Mouse (Mus musculus): ENCODE results near the gene Gal. TPM values are rescaled to one million over a fixed set of nuclear protein-coding genes. Genes with fewer than 3 reads are reported as not detected.

The Gal gene
- polyA plus RNA-seq, 1 experiment = 6.2 TPM

DNA sequence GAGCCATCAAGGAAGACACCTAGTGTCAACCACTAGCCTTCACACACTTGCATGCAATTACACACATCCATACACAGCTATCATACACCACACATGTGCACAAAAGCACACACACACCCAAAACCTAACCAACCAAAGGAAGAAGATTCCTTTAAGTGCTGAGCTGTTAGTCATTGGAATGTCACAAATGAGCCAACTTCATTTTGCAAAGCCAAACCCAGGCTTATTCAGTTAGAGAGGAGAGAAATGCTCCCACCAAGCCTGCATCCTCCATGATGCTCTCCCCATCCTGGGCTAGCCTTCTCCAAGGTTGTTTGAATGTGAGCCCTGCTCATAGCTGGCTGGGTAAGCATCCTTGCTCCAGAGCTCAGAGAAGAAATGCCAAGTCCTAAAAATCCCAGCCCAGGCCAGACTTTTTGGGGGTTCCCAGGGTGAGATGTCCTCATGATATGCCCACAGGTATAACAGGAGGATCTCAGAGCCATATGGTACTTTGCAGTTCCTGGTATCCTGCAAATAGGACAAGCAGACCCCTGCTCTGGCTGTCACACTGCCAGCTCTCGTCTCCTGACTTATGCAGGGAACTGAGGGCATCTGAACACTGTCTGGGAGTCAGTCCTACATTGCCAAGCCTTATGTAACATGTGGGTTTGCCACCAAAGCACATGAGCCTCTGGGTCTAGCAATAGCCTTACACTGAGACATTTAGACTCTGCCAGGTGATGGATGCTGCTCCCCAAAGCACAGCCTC lies 8.6 kb downstream of the Gal start:
- DNase-seq (ENCODE audit: low read depth) = no peak
- TF ChIP-seq POLR2A (IDR thresholded peaks at IDR 0.05; ENCODE audit: borderline replicate concordance, extremely low read depth, insufficient read depth, insufficient read length, poor library complexity, severe bottlenecking) = no peak
- no peak for TF ChIP-seq CTCF (IDR thresholded peaks at IDR 0.05; ENCODE audit: borderline replicate concordance, extremely low read depth, insufficient read depth, insufficient read length)

DNA sequence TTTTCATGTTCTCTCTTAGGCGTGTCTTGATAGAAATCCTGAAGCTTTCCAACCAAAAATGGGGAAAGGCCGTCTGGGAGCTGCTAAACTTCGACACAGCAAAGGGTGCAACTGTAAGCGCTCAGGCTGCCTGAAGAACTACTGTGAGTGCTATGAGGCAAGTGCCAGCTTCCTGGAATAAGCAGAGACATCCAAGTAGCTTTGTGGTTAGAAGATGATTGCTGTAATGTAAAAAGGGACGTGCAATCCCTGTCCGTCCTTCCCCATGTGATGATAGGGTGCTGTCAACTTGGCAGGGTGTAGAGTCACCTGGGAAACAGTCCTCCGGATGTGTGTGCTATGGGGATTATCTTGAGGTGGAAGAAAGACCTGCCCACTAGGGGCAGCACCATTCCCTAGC lies 10.3 kb downstream of the Gal start:
- TF ChIP-seq POLR2A (IDR thresholded peaks at IDR 0.05; ENCODE audit: borderline replicate concordance, extremely low read depth, insufficient read depth, insufficient read length, poor library complexity, severe bottlenecking) (no peak), CTCF (IDR thresholded peaks at IDR 0.05; ENCODE audit: borderline replicate concordance, extremely low read depth, insufficient read depth, insufficient read length) (no peak)
- no peak for DNase-seq (ENCODE audit: low read depth)

DNA sequence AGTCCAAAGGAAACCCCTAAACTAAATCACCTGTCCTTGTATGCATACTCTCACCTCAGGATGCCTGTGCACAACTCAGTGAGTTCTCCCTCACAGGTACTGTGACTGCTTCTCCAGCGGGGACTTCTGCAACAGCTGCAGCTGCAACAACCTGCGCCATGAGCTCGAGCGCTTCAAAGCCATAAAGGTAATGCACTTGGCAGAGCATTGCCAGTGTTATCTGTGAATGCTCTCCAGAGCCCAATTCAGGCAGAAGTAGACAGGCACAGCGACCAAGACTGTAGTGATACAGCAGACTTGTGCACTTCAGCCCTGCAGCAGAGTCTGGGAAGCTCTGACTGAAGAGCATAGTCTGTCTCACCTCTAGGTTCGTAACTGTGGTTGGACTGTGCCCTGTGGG lies 12.0 kb downstream of the Gal start:
- TF ChIP-seq CTCF (IDR thresholded peaks at IDR 0.05; ENCODE audit: borderline replicate concordance, extremely low read depth, insufficient read depth, insufficient read length) (no peak), POLR2A (IDR thresholded peaks at IDR 0.05; ENCODE audit: borderline replicate concordance, extremely low read depth, insufficient read depth, insufficient read length, poor library complexity, severe bottlenecking) (no peak)
- DNase-seq (ENCODE audit: low read depth) = no peak

DNA sequence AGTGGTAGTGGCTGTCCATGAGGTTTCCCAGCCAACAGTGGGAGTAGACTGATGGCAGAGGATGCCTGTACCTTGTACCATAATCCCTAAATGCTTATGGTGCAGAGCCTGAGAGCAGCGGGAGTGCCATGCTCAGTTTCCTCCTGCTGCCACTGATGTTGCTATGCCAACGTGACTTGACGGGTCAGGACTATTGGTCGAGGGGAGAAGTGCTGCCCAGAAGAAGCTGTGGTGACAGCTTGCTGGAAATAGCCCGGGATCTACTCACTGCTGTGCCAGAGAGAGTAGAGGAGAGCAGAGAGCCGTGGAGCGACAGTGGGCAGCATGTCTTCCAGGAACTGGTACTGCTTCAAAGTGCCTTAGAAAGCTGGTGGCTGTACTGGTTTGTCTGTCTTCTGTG lies 12.4 kb downstream of the Gal start:
- DNase-seq (ENCODE audit: low read depth) = peak; percentile 15
- no peak for TF ChIP-seq CTCF (IDR thresholded peaks at IDR 0.05; ENCODE audit: borderline replicate concordance, extremely low read depth, insufficient read depth, insufficient read length)
- TF ChIP-seq POLR2A (IDR thresholded peaks at IDR 0.05; ENCODE audit: borderline replicate concordance, extremely low read depth, insufficient read depth, insufficient read length, poor library complexity, severe bottlenecking) = no peak

DNA sequence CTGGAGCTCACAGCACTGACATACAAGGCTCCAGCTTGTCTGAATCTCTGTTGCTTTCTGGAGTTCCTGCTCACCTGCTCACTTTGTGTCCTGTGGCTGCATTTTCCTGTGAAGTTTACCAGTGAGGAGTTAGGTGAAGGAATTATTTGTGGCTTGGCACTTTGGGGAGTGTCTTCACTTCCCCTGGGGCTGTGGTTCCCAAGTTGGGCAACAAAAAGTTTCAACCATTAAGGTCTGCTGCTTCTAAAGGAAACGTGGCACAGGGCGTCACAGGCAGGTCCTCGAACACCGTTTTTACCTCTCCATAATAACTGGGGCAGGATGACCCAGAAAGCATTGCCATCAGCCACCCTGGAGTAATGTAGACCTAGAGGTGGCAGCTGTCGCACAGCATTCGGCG lies 12.8 kb downstream of the Gal start:
- no peak for TF ChIP-seq POLR2A (IDR thresholded peaks at IDR 0.05; ENCODE audit: borderline replicate concordance, extremely low read depth, insufficient read depth, insufficient read length, poor library complexity, severe bottlenecking)
- TF ChIP-seq CTCF (IDR thresholded peaks at IDR 0.05; ENCODE audit: borderline replicate concordance, extremely low read depth, insufficient read depth, insufficient read length) = no peak
- no peak for DNase-seq (ENCODE audit: low read depth)

DNA sequence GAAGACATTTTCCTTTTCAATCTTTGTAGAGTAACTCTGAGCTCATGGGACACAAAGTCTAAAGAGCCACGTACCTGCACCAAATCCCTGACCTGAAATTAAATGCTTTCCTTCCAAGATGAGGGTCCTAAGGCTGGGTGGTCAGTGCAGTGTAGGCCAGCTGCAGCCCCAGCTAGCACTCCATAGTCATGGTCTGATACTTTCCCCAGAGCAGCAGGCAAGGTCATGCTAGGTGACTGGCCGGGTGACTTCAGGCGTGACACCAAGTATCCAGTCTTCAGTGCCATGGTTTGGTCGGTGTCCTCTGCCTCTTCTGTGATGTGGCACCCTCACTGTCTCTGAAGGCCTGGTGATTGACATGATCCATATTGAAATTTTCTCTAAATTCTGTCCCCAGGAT lies 14.3 kb downstream of the Gal start:
- no peak for DNase-seq (ENCODE audit: low read depth)
- TF ChIP-seq POLR2A (IDR thresholded peaks at IDR 0.05; ENCODE audit: borderline replicate concordance, extremely low read depth, insufficient read depth, insufficient read length, poor library complexity, severe bottlenecking) = no peak
- TF ChIP-seq CTCF (IDR thresholded peaks at IDR 0.05; ENCODE audit: borderline replicate concordance, extremely low read depth, insufficient read depth, insufficient read length) = no peak

DNA sequence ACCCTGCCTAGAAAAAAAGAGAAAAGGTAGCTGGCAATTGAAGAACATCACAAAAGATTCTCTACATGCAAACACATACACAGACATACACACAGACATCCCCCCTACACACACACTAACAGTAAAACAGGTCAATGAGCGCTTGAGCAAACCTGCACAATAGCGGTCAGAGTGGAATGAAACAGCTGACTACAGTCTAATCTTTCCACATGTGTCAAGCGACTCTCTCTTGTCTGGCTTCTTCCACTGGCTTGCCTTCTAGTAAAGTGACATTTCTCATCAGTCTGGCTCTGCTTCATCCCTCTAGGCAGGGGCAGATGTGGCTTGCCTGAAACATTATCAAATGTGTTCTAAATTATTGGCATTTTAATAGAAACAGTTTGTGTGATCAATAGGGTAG lies 20.1 kb downstream of the Gal start:
- no peak for DNase-seq (ENCODE audit: low read depth)
- TF ChIP-seq POLR2A (IDR thresholded peaks at IDR 0.05; ENCODE audit: borderline replicate concordance, extremely low read depth, insufficient read depth, insufficient read length, poor library complexity, severe bottlenecking) = no peak
- no peak for TF ChIP-seq CTCF (IDR thresholded peaks at IDR 0.05; ENCODE audit: borderline replicate concordance, extremely low read depth, insufficient read depth, insufficient read length)

DNA sequence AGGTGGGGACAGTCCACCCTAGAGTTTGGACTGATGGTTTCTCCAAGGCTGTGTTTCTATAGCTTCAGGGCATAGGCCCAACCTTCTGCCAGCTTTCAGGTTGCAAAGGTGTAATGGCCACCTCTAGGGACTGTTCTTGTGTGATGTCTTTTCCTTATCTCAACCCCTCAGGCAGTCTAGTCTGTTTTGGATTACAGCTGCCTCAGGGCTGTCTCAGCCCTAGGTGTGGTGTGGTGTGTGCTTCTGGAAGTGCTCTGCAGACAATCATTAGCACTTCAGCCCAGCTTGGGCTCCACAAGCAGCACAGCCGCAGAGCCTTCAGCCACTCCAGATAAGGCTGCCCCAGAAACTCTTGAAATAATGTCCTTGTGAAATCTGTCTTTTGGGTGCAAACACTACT lies 22.0 kb downstream of the Gal start:
- TF ChIP-seq CTCF (IDR thresholded peaks at IDR 0.05; ENCODE audit: borderline replicate concordance, extremely low read depth, insufficient read depth, insufficient read length) = no peak
- no peak for TF ChIP-seq POLR2A (IDR thresholded peaks at IDR 0.05; ENCODE audit: borderline replicate concordance, extremely low read depth, insufficient read depth, insufficient read length, poor library complexity, severe bottlenecking)
- DNase-seq (ENCODE audit: low read depth) = no peak

DNA sequence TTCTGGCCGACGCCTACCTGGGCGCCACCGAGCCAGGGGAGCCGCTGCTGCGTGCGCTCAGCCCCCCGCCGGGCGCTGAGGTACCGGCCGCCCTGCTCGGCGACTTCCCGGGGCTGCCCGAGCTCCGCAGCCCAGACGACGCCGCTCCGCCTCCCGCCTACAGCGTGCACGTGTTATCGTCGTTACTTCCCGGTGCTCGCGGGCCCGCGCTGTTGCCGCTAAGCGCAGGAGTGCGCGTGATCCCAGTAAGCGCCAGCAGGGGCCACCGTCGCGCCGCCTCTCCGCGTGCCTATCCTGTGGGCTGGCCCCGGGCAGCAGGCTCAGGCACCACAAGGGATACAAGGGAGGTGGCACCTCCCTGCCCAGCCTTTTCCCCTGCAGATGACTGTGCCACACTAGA lies 25.3 kb downstream of the Gal start:
- DNase-seq (ENCODE audit: low read depth) = peak; percentile 91
- TF ChIP-seq POLR2A (IDR thresholded peaks at IDR 0.05; ENCODE audit: borderline replicate concordance, extremely low read depth, insufficient read depth, insufficient read length, poor library complexity, severe bottlenecking) = no peak
- peak; percentile 70 for TF ChIP-seq CTCF (IDR thresholded peaks at IDR 0.05; ENCODE audit: borderline replicate concordance, extremely low read depth, insufficient read depth, insufficient read length)

DNA sequence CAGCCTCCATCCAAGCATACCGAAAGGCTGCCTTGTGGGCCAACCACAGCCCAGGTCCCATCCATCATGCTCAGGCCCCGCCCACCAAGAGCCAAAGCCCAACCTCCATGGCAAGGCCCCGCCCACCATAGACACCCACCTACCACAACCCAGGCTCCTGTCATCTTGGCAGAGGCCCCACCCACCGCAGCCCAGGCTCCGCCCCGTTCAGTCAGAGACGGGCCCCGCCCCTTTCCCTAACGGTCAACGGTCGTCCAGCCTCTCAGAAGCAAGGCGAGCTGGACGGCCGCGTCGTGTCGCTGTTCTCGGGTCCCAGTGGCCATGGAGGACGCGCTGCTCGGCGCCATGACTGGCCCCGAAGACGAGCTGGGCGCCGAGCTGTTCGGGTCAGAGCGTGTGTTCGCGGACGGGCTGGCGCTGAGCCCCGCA lies 25.7 kb downstream of the Gal start, which contains the start of gene Tesmin:
Gene Tesmin, plus strand, starts transcription at position 229 of the 429 bp plus-strand sequence.
- DNase-seq (ENCODE audit: low read depth) = peak; percentile 91
- TF ChIP-seq CTCF (IDR thresholded peaks at IDR 0.05; ENCODE audit: borderline replicate concordance, extremely low read depth, insufficient read depth, insufficient read length) (peak; percentile 40; the same call in 1 of the 2 replicates), POLR2A (IDR thresholded peaks at IDR 0.05; ENCODE audit: borderline replicate concordance, extremely low read depth, insufficient read depth, insufficient read length, poor library complexity, severe bottlenecking) (no peak)

DNA sequence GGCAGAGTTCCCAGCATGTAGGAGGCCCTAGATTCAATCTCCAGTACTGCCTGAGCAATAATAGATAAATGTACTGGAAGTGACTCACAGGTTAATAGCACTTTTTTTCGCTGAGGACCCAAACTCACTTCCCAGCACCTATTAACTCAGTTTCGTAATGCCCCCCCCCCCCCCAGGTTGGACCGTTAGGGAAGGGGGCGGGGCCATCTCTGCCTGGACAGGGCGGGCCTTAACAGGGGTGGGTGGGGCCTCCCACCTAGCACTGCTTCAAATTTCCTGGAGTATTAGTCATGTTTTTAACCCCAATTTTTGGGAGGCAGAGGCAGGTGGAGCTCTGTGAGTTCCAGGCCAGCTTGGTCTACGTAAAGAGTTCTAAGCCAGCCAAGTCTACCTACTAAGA lies 26.3 kb downstream of the Gal start:
- DNase-seq (ENCODE audit: low read depth) = no peak
- TF ChIP-seq CTCF (IDR thresholded peaks at IDR 0.05; ENCODE audit: borderline replicate concordance, extremely low read depth, insufficient read depth, insufficient read length) = no peak
- no peak for TF ChIP-seq POLR2A (IDR thresholded peaks at IDR 0.05; ENCODE audit: borderline replicate concordance, extremely low read depth, insufficient read depth, insufficient read length, poor library complexity, severe bottlenecking)

DNA sequence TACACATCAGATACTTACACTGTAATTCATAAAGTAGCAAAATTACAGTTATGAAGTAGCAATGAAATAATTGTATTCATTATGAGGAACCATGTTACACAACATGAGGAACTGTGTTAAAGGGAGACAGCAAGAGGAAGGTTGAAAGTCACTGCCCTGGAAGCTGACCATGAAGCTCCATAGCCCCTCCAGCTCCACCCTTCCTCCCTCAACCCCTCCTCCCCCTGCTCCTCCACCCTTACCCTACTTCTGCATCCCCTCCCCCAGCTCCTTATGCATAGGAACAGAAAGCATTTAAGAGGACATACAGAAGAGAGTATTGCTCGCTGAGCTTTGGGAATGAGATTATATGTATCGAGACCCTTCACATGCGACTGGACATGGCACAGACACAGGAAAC lies 35.7 kb downstream of the Gal start:
- no peak for DNase-seq (ENCODE audit: low read depth)
- no peak for TF ChIP-seq POLR2A (IDR thresholded peaks at IDR 0.05; ENCODE audit: borderline replicate concordance, extremely low read depth, insufficient read depth, insufficient read length, poor library complexity, severe bottlenecking)
- no peak for TF ChIP-seq CTCF (IDR thresholded peaks at IDR 0.05; ENCODE audit: borderline replicate concordance, extremely low read depth, insufficient read depth, insufficient read length)
